Mouse (Mus musculus) hindbrain, postnatal 0 days (tissue): ENCODE measurements around the gene Pnp. TPM values are rescaled to one million over a fixed set of nuclear protein-coding genes. Genes with fewer than 3 reads are reported as not detected.
A peak's percentile ranks its signal among the peaks of the same experiment; 100 is the strongest.
"Not testable (repeated sequence)": the region's sequence is repeated elsewhere in the genome, so short reads cannot be mapped to it uniquely, and the experiment has no call there.

ENCODE experiments used
- ATAC-seq: fragments of 200-750 bp; cut with Nextera tagmentation; 2 replicates; pipeline ENCODE4 v1.8.0; 2017; ENCODE audit warnings: mild to moderate bottlenecking, moderate TSS enrichment, moderate library complexity
- DNase-seq: peaks from one replicate; pipeline ENCODE4 v3.0.0-alpha.2; 2015; ENCODE audit warnings: low spot score
- H3K27ac ChIP-seq: fragments of 300-500 bp; sonication (generic); 2 replicates; pipeline ENCODE4 v1.5.1; 2014; ENCODE audit warnings: mild to moderate bottlenecking
- H3K27me3 ChIP-seq: fragments of 300-500 bp; sonication (generic); 2 replicates; pipeline ENCODE4 v1.6.1; 2014; ENCODE audit warnings: low read length, mixed read lengths; ENCODE audit not compliant: insufficient read depth
- H3K36me3 ChIP-seq: fragments of 300-500 bp; sonication (generic); 2 replicates; pipeline ENCODE4 v1.6.1; 2014; ENCODE audit warnings: low read length, mixed read lengths; ENCODE audit not compliant: insufficient read depth
- H3K4me1 ChIP-seq: fragments of 300-500 bp; sonication (generic); 2 replicates; pipeline ENCODE4 v1.6.1; 2014; ENCODE audit warnings: antibody characterized with exemption, low read length, mixed read lengths; ENCODE audit not compliant: insufficient read depth
- H3K4me2 ChIP-seq: fragments of 300-500 bp; sonication (generic); 2 replicates; pipeline ENCODE4 v1.6.1; 2014; ENCODE audit warnings: low read depth, mild to moderate bottlenecking, low read length, moderate library complexity, mixed read lengths
- H3K4me3 ChIP-seq: fragments of 300-500 bp; sonication (generic); 2 replicates; pipeline ENCODE4 v1.5.1; 2014; ENCODE audit warnings: low read length
- H3K9ac ChIP-seq: fragments of 300-500 bp; sonication (generic); replicated peaks from 2 replicates; pipeline ENCODE4 v1.6.1; 2014; ENCODE audit warnings: mild to moderate bottlenecking, low read length, moderate library complexity, mixed read lengths
- H3K9me3 ChIP-seq: fragments of 300-500 bp; sonication (generic); 2 replicates; pipeline ENCODE4 v1.6.1; 2016; ENCODE audit warnings: low read length, mixed read lengths
- CTCF ChIP-seq: IDR thresholded peaks from 2 replicates; pipeline ENCODE4 v1.5.1; 2016; ENCODE audit warnings: antibody characterized with exemption, control low read depth, low read depth
- WGBS: fragments of 180-500 bp; shearing (Covaris S2); extraction: QIAGEN DNeasy Blood & Tissue Kit; methylation state at CpG from one replicate; pipeline ENCODE4 v1.1.7; 2014; 5-methylcytosine and 5-hydroxymethylcytosine counted together
- polyA plus RNA-seq: library from polyadenylated mRNA; unstranded; fragments of >200 nt; fragmentation: Nextera tagmentation; extraction: Ambion mirVana; gene quantifications from 2 replicates; pipeline ENCODE4 v1.2.1, GENCODE M21; 2015
- total RNA-seq: library from RNA; depleted of rRNA; stranded (reverse); fragments of >200 nt; gene quantifications from 2 replicates; pipeline ENCODE4 v1.2.3, GENCODE M21; 2014

The Pnp gene
- total and polyA plus RNA-seq, 2 experiments from 2014 or later = 16.7 to 17.5 TPM

DNA sequence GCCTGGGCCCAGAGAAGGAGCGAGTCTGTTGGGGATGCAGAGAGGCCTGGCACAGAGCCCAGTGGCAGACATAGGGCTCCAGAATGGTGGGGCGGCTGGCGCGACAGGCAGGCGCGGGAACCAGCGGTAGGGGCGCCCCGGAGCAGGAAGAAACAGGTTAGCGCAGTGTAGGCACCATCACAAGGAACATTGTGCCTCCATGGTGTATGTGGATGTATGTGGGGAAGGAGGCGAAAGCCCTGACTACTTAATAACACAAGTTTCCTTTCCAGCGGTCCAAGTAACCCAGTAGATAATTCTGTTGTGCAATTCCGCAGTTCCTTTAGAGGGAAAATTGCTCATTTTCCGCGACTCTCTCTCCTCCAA lies 13.8 kb downstream of the Pnp start:
- ATAC-seq = peak; percentile 97
- Histone ChIP-seq H3K4me2 (peak overlapping the region; percentile 64), H3K9ac (peak overlapping the region; percentile 47; the same call in 1 of the 2 replicates), H3K27ac (peak overlapping the region; percentile 86), H3K4me3 (peak overlapping the region; percentile 48)
- H3K9me3 ChIP-seq, H3K4me1 ChIP-seq, DNase-seq, H3K36me3 ChIP-seq, H3K27me3 ChIP-seq: not testable (repeated sequence)
- under 1% methylated on average over 13 of the region's 15 CpGs for WGBS
- peak; percentile 55 for TF ChIP-seq CTCF

DNA sequence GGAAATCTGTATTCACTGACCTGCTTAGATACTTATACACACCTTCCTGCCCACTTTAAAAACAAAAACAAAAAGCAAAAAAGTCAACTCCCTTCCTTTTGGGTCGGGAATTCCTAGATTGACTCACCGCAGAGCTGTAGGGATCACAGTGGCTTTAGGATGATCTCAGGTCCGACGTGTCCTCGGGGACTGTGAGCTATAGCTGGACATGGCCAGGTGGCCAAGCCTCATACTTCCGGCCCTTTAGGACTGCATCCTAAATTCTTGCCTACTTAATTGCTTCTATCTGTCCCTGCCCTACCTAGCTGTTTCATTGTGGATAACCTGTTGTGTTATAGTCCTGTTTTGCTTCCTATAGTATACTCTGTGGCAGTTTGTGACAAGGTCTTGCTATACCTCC lies 14.2 kb downstream of the Pnp start:
- not testable (repeated sequence) for DNase-seq, ATAC-seq, H3K9me3 ChIP-seq, H3K27me3 ChIP-seq, H3K36me3 ChIP-seq, H3K4me1 ChIP-seq
- WGBS = 5% methylated on average over 6 of the region's 6 CpGs
- Histone ChIP-seq H3K4me2 (peak overlapping the region; percentile 64), H3K27ac (peak overlapping the region; percentile 86), H3K9ac (peak overlapping the region; percentile 47; the same call in 1 of the 2 replicates), H3K4me3 (peak overlapping the region; percentile 48)

DNA sequence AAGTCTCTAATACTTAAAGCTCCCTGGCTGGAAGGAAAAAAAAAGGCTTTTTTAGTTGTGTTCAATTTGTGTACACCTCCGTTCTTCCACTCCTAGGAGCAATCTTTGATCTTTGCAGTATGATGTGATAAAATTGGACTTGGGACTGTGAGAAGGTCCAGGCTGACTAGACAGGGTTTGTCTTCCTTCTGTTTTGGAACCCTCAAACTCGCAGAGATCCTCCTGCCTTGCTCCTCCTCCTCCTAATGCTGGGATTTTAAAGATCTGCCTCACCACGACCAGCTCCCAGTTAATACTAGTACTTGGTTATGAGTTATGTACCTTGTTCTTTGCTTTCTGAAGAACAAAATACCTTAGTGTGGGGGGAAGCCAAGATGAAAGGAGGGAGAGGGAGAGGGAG lies 14.6 kb downstream of the Pnp start:
- WGBS = 25% methylated on average over 3 of the region's 3 CpGs
- H3K4me2 ChIP-seq = peak overlapping the region; percentile 64
- not testable (repeated sequence) for H3K27me3 ChIP-seq, DNase-seq, ATAC-seq, H3K4me1 ChIP-seq, H3K36me3 ChIP-seq, H3K9me3 ChIP-seq
- peak overlapping the region; percentile 86; the same call in 1 of the 2 replicates for H3K27ac ChIP-seq
- H3K4me3 ChIP-seq = peak overlapping the region; percentile 48
- H3K9ac ChIP-seq = peak overlapping the region; percentile 47; the same call in 1 of the 2 replicates

DNA sequence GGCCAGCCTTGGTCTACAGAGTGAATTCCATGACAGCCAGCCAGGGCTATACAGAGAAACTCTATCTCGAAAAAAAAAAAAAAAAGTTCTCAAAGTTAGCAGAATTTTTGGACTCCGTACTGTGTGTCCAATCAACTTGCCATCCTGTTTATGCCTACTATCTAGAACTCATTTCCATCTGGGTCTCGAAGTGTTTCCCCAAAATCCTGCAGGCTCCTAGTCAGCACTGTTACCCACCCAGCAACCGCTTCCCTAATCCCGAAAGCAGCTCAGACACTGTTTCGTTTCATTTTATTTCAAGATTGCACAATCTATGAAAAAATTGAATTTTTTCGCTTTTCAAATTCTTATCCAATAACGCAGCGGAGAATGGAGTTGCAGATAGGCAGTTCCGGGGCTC lies 24.6 kb downstream of the Pnp start:
- Histone ChIP-seq H3K4me1 (no peaks in the 10 kb centered on the region), H3K4me3 (no peak overlapping the region), H3K27ac (no peak overlapping the region), H3K9me3 (no peaks in the 10 kb centered on the region), H3K4me2 (no peak overlapping the region), H3K27me3 (no peaks in the 10 kb centered on the region), H3K9ac (no peak overlapping the region), H3K36me3 (no peaks in the 10 kb centered on the region)
- no peak for ATAC-seq
- 89% methylated on average over 10 of the region's 10 CpGs for WGBS
- no peak for DNase-seq
- no peak for TF ChIP-seq CTCF

DNA sequence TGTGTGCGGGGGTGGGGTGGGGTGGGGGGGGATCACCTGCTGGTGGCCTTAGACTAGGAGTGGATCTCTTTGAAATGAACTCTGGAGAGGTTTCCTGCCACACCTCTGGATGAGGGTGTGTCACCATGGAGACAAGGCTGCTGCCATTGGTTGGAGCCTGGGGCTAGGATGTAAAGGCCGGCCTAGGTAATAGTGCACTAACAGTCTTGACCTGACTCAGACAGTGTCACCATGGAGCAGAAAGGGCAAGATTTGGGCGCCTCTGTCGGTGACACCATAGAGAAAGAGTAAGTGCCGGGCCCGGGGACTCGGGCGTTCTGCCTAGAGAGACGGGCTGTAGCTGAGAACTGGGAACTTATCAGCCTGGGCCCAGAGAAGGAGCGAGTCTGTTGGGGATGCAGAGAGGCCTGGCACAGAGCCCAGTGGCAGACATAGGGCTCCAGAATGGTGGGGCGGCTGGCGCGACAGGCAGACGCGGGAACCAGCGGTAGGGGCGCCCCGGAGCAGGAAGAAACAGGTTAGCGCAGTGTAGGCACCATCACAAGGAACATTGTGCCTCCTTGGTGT lies 25.1 kb downstream of the Pnp start, which contains the start of gene Pnp2:
Gene Pnp2 (plus strand): TSS at position 51 of the 567 bp plus-strand sequence.
- H3K27me3 ChIP-seq, H3K36me3 ChIP-seq, H3K4me3 ChIP-seq, H3K9ac ChIP-seq, H3K9me3 ChIP-seq, H3K27ac ChIP-seq, H3K4me1 ChIP-seq: not testable (repeated sequence)
- ATAC-seq (peak; percentile 92), DNase-seq (peak; percentile 18)
- peak; percentile 48 for TF ChIP-seq CTCF
- WGBS = 7% methylated on average over 18 of the region's 19 CpGs
- H3K4me2 ChIP-seq = peak within 1 kb of the TSS; percentile 33; the same call in 1 of the 2 replicates

DNA sequence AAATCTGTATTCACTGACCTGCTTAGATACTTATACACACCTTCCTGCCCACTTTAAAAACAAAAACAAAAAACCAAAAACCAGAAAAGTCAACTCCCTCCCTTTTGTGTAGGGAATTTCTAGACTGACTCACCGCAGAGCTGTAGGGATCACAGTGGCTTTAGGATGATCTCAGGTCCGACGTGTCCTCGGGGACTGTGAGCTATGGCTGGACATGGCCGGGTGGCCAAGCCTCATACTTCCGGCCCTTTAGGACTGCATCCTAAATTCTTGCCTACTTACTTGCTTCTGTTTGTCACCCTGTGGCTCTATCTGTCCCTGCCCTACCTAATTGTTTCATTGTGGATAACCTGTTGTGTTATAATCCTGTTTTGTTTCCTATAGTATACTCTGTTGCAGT lies 25.8 kb downstream of the Pnp start:
- not testable (repeated sequence) for H3K27ac ChIP-seq, H3K4me2 ChIP-seq

DNA sequence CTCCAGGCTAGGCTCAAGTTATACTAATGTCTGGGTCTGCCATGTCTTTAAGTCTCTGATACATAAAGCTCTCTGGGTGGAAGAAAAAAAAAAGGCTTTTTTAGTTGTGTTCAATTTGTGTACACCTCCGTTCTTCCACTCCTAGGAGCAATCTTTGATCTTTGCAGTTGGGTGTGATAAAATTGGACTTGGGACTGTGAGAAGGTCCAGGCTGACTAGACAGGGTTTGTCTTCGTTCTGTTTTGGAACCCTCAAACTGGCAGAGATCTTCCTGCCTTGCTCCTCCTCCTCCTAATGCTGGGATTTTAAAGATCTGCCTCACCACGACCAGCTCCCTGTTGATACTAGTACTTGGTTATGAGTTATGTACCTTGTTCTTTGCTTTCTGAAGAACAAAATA lies 26.3 kb downstream of the Pnp start:
- not testable (repeated sequence) for ATAC-seq
- 73% methylated on average over 3 of the region's 3 CpGs for WGBS

More for the DNA sequence above, 25.8 kb downstream of the Pnp start:
- not testable (repeated sequence) for H3K4me1 ChIP-seq, DNase-seq, H3K9me3 ChIP-seq, ATAC-seq, H3K36me3 ChIP-seq, H3K9ac ChIP-seq, H3K4me3 ChIP-seq, H3K27me3 ChIP-seq
- 81% methylated on average over 6 of the region's 6 CpGs for WGBS

DNA sequence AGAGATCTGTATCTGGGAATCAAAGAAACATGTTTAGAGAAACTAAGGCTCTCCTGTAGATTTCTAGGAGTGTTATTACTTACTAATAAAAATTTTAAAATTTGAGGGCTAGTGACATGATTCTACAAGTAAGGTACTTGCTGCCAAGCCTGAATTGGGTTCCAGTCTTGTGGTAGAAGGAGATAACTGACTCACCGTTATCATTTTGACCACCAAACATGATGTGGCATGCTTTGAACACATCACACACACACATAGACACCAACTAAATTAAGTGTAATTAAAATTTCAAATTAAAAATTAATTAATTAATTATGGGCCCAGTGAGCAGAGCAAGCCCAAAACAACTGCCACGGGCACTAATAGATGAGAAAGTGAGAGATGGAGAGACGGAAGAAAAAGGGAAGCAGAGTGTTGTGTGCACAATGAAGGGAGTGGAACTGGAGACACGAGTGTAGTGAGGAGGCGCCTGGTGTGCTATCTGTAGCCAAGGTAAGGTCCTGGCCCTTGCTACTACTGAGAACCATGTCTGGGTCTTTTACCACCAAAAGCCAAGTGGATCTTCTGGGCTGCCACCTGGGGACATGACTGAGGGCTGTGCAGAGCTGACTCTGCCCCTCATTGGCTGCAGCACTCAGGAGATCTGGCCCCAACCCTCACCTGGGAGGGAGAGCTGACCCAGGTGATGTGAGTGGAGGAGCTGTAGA lies 27.6 kb downstream of the Pnp start:
- DNase-seq, H3K9me3 ChIP-seq, ATAC-seq, H3K36me3 ChIP-seq, H3K4me2 ChIP-seq, H3K27me3 ChIP-seq, H3K4me3 ChIP-seq, H3K9ac ChIP-seq, H3K4me1 ChIP-seq, H3K27ac ChIP-seq: not testable (repeated sequence)
- 88% methylated on average over 5 of the region's 5 CpGs for WGBS

More for the DNA sequence above, 26.3 kb downstream of the Pnp start:
- not testable (repeated sequence) for H3K9me3 ChIP-seq, H3K9ac ChIP-seq, H3K4me1 ChIP-seq, H3K4me3 ChIP-seq, H3K36me3 ChIP-seq, H3K4me2 ChIP-seq, H3K27ac ChIP-seq, H3K27me3 ChIP-seq, DNase-seq
